Mouse (Mus musculus) NIH3T3 (cell line): ENCODE measurements around the gene 1110059E24Rik.
"Not testable (repeated sequence)": the region's sequence is repeated elsewhere in the genome, so short reads cannot be mapped to it uniquely, and the experiment has no call there.

ENCODE experiments used
- DNase-seq: peaks from one replicate; pipeline ENCODE4 v3.0.0-alpha.2; 2012; ENCODE audit warnings: low read depth

1110059E24Rik gene

DNA sequence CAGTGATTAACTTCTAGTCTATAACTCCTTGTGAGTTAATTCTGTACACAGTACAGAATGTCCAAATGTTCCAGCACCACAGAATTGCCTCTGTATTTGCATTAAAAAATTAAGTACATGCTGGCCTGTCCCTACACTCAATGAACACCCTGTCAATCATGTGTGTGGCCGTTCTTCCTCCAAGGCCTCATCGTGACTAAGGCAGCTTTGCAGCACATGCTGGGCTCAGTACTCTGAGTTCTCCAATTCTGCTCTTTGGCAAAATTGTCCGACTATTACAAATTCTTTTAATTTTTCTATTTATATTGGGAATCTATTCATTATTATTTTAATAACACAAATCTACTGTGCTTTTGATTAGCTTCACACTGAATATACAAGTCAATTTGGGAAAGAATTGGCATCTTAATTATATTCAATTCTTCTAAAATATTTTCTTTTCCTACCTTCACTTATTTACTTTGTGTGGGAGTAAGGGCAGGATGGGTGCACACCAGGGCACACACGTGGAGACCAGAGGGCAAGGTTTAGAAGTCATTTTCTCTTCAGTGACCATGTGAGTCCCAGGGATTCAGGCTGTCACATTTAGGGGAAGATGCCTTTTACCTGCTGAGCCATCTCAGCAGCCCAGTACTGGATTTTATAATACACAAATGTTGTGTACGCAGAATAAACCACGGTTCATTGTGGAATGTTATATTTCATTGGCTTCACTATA, 26.3 kb downstream of the 1110059E24Rik start:
- DNase-seq = no peak

- no peak for DNase-seq
Observed at GRCm38 (mm10) chr19:21624148-21624535, 28.6 kb downstream of the 1110059E24Rik start.

GRCm38 (mm10) chr19:21623410-21624147, 29.2 kb downstream of the 1110059E24Rik start:
- peak; percentile 37 for DNase-seq

GRCm38 (mm10) chr19:21615801-21616200, 37.0 kb downstream of the 1110059E24Rik start:
- DNase-seq = no peak

- DNase-seq = no peak
Observed at GRCm38 (mm10) chr19:21611725-21612575, 40.8 kb downstream of the 1110059E24Rik start.

DNA sequence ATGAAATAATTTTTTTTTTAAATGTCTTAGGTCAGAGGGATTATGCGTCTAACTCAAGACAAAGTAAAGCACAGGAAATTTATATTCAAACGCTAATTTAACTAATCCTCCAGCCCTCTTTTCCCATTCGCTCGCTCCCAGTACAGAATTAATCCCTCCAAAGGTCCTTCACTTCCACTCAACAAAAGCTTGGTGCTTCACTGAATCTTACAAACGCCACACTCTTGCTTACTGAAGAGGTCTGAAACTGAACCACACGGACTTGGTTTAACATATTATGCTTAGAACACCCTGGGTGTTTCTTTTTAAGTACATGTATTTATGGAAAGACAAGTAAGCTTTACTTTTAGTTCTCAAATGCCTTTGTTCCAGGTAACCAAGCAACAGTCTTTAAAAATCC, 41.5 kb downstream of the 1110059E24Rik start:
- DNase-seq = no peak

DNA sequence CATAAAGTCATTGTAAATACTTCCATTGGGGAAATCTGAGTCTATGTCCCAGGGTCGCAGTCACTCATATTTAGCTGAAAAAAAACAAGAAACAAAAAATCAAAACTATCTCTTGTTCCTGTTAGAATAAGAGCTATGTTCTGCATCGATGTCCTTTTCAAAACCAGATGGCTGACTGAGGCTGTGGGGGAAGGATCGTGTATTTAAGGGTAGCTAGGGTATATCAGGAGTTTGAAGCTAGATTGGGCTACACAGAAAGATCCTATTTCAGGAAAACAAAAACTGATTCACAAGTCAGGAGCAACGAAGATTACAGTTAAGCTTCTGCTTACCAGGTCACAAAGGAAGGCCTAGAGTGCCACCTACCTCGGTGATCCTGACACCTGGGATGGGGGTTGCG, 42.5 kb downstream of the 1110059E24Rik start:
- DNase-seq = no peak

DNA sequence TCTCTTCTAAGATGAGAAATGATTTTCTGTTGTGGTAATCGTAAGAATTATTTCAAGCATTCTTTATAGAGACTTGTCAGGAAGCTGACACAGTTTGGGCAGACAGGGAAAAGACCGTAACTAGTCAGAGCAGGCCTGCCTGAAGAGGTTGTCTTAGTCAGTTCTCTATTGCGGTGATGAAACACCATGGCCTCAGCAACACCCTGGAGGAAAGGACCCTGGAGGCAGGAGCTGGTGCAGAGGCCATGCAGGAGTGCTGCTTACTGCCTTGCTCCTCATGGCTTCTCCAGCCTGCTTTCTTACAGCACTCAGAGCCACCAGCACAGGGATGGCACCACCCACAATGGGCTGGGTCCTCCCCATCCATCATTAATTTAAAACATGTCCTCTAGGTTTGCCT, 47.5 kb downstream of the 1110059E24Rik start:
- DNase-seq = peak; percentile 9

DNA sequence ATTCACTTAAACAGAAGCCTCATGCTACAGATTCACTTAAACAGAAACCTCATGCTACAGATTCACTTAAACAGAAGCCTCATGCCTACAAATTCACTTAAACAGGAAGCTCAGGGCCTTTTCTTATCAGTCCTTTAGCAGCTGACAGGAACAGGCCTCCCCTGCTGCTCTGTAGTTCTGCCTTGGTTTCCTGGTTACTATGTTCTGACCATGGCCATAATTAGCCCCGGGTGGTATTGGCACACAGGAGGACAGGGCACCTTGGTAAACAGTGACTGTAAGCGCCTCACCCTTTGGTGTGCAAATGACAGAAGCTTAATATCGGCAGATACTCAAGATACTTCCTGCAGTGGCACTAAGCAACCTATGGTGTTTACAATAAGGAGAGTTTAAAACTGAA, 48.9 kb downstream of the 1110059E24Rik start:
- DNase-seq = no peak

DNA sequence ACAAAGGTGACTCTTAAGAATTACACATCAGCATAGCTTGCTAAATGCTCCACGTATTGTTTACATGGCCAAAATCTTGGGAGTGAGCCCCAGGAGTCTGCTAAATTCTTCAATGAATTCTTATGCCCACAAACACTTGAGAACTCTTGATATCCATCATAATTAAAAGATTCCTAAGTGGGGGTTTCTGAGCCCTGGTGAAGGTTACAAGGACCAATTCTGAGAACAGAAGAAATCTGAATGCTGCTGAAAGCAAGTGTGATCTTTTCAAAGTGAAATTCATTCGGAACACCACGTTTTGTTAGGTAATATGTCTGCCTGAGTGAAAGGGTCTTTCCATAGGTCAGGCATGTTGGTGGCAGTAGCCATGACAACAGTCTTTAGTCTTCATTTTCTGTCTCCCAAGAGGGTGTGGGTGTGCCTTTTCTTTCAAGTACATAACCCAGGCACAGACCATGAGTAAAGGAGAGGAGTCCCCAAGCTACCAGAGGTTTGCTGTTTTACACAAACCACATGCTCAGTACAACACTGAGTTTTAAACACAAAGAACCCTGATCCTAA, 51.2 kb downstream of the 1110059E24Rik start:
- DNase-seq = no peak

DNA sequence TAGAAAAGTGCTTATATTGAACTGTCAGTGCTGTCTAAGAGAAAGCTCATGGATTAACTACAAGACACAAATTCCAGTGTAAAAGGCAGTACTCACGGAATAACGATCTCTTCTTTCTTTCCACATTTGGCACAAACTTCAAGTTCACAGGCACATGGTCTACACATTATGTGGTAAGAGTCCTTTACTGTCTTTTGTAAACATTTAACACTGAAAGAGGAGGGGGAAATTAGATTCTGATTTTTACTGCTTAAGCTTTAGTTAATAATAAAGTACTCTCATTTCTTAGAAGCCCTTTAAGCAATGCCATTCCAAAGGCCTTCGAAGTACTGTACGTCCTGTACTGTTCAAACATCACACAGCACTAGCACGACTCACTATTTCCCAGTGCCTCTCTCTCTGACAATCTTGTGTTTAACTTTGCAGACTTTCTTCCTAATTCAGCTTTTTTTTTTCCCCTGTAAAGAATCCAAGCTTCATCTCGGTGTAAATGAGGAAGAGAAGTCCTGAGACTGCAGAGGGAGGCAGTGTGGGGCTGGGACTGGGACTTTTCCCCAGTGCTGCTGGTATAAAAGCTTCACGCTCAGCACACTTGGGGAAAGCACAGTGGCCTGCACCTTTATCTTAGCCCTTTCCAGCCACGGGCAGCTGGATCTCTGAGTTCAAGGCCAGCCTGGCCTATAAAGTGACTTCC, 54.0 kb downstream of the 1110059E24Rik start:
- peak; percentile 18 for DNase-seq

DNA sequence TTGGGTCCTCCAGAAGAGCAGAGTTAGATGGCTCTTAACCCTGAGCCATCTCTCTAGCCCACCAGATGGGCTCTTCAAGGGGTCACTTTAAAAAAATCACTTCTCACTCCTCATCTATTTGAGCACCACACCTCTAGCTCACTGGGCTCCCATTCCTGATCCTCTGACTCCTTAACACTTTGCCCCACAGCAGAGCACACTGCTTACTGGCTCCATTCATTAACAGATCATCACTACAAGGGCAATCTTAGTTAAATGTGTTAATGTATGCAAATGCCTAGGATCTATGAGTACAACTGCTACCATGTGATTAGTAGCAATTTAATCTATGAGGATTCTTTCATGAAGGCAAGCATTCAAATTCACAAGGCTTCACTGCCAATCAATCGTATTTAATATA, 58.1 kb downstream of the 1110059E24Rik start:
- no peak for DNase-seq

DNA sequence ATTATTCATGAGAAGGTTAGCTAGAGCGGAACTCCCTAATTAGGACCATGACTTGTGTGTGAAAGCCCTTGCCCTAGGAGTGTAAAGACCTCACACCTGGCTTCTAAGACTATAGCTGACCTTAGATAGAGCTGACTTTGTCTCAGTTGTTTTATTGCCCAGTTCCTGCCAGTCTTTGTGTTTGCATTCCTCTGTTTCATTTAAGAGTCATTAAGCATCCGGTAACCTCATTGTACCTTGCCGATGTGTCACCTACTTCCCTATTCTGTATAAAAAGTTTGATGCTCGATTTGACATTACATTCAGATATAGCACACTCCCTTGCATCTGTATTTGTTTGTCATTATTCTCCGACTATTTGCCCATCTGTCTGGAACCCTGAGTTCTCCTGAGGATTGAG, 60.6 kb downstream of the 1110059E24Rik start:
- DNase-seq = not testable (repeated sequence)

- DNase-seq = no peak
Observed at GRCm38 (mm10) chr19:21589888-21590287, 62.9 kb downstream of the 1110059E24Rik start.

DNA sequence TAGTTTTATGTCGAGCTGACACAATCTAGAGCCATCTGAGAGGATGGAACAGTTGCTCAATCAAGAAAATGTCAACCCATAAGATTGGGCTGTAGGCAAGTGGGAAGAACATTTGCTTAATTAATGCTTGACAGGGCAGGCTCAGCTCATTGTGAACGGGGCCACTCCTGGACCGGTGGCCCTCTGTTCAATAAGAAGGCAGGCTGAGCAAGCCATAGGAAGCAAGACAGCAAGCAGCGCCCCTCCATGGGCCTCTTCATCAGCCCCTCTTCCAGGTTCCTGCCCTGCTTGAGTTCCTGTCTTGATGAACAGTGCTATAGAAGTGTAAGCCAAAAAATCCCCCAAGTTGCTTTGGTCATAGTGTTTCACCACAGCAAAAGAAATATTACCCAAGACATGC, 65.2 kb downstream of the 1110059E24Rik start:
- DNase-seq = no peak

- DNase-seq = no peak
Observed at GRCm38 (mm10) chr19:21586546-21586945, 66.2 kb downstream of the 1110059E24Rik start.

DNA sequence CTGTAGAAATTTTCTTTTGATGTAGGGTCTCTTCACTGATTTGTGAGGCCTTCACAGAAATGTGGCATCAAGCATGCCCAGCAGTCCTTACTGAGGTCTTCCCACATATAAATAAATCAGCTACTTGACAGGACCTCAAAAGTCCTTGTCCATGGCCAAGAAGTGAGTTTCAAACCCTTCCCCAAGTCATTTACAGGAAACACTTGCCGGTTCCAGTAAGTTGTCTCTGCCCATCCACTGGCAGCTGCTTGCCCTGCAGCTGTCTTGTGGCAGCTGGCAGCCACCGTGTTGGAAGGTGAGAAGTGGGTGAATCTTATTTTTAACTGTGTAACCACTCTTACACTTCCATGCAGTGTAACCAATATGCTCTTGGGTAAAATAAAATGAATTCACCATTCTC, 66.9 kb downstream of the 1110059E24Rik start:
- DNase-seq = no peak

DNA sequence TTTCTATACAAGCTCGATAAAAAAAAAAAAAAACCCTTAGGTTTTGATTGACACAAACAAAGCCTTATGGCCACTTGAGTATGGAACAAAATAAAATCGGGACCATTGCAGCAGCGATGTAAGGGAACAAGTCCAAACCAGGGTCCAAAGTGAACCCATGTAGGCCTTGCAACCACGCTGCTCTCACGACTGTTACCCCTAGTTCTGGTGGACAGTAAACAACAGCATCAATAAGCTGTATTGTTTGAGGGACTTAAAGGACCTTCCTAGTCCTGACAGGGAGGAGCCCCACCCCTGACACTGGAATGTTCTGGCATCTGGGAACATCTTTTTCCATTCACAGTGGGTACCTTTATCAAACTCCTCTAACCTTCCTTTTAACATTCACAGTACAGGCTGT, 68.8 kb downstream of the 1110059E24Rik start:
- DNase-seq = no peak

GRCm38 (mm10) chr19:21583523-21583984, 69.2 kb downstream of the 1110059E24Rik start:
- no peak for DNase-seq

DNA sequence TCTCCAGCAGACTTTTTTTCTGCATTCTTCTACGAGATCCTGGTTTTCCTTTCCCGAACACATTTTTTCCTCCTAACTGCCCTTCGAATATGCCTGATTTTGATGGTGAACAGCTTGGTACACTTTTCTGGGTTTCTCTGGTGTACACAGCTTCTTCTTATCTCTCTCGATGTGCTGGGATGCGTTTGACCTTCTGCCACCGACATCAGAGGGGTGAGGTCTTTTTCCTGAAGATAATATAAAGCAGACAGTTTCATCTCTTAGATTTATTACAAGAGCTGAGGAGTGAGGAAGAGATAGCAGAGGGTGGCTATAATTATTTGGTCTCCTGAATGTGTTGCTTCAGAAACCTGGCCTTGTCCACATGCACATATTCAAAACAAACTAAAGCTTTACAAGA, 71.4 kb downstream of the 1110059E24Rik start:
- DNase-seq = no peak

DNA sequence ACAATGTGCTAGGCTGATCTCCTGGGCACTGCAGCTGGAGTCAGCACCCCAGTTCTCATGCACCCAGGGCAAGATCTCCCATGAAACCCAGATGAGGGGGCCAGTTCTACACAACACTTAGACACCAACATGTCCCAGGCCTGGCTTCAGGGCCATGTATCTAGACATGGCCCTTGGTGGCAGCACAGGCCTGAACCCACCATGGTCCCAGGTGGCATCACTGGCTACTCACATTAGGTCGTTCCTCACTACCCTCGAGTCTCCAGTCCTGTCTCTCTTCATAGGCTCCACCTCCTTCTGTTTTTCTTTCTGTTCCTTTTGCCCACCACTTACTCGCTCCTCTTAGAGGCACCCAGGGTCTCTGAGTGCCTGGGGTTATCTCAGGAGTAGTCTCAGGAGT, 72.9 kb downstream of the 1110059E24Rik start:
- no peak for DNase-seq

DNA sequence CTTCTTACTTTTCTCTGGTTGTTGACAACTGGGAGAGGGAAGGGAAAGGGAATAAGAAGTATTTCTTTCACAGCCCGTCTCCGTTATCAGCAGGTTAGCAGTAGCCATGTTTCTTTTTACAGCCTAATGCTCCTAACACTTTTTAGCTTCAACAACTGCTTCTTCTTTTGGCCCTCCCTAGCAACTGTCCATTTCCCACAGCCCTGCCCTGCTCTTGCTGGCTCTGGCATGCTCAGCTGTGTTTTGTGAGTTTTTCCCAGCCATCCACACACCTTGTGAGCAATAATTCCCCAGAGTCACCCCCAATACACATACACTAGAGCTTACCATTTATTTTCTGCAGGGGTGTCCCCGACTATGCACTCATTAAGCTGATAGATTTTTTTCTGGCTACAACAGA, 75.3 kb downstream of the 1110059E24Rik start:
- no peak for DNase-seq
